Mouse (Mus musculus): ENCODE data around the gene Mex3b. TPM values are rescaled to one million over a fixed set of nuclear protein-coding genes. Genes with fewer than 3 reads are reported as not detected.

Mex3b gene
- polyA plus RNA-seq, 1 experiment from 2014 or later: 35.0 TPM

GRCm38 (mm10) chr7:82880700-82881099 lies 13.6 kb downstream of the Mex3b start:
- Histone ChIP-seq H3K9ac (no peak overlapping the region), H3K4me1 (replicated peaks; ENCODE audit: control insufficient read depth, insufficient read depth, low read length) (no peaks in the 10 kb centered on the region), H3K9me3 (ENCODE audit: control insufficient read depth, low read length) (no peaks in the 10 kb centered on the region), H3K4me2 (replicated peaks) (no peak overlapping the region), H3K4me3 (replicated peaks; ENCODE audit: low read length) (no peak overlapping the region), H3K27ac (no peak overlapping the region), H3K36me3 (replicated peaks; ENCODE audit: control insufficient read depth, insufficient read depth) (no peaks in the 10 kb centered on the region), H3K27me3 (ENCODE audit: control insufficient read depth, insufficient read depth, low read length) (no peaks in the 10 kb centered on the region)
- ATAC-seq (ENCODE audit: low FRiP score) (no peak), DNase-seq (ENCODE audit: low spot score) (no peak)
- WGBS: 93% methylated on average over 5 of the region's 5 CpGs

- H3K4me1 ChIP-seq (replicated peaks; ENCODE audit: control insufficient read depth, insufficient read depth, low read length): no peaks in the 10 kb centered on the region
Observed at GRCm38 (mm10) chr7:82890317-82890850, 23.3 kb downstream of the Mex3b start.

GRCm38 (mm10) chr7:82890875-82891515 lies 23.9 kb downstream of the Mex3b start:
- 42% methylated on average over 1 of the region's 1 CpGs for WGBS

More at GRCm38 (mm10) chr7:82890317-82890850, 23.3 kb downstream of the Mex3b start:
- no peak for ATAC-seq (ENCODE audit: low FRiP score)
- no peaks in the 10 kb centered on the region for H3K27me3 ChIP-seq (ENCODE audit: control insufficient read depth, insufficient read depth, low read length)
- no peak overlapping the region for H3K27ac ChIP-seq
- no peak overlapping the region for H3K4me2 ChIP-seq (replicated peaks)
- H3K4me3 ChIP-seq (replicated peaks; ENCODE audit: low read length): no peak overlapping the region
- H3K9me3 ChIP-seq (ENCODE audit: control insufficient read depth, low read length): no peaks in the 10 kb centered on the region
- DNase-seq (ENCODE audit: low spot score): no peak
- no peaks in the 10 kb centered on the region for H3K36me3 ChIP-seq (replicated peaks; ENCODE audit: control insufficient read depth, insufficient read depth)
- 83% methylated on average over 6 of the region's 6 CpGs for WGBS
- H3K9ac ChIP-seq: no peak overlapping the region

GRCm38 (mm10) chr7:82894366-82894765 lies 27.2 kb downstream of the Mex3b start:
- no peaks in the 10 kb centered on the region; the same call in 1 of the 2 replicates for H3K4me1 ChIP-seq (replicated peaks; ENCODE audit: control insufficient read depth, insufficient read depth, low read length)
- DNase-seq (ENCODE audit: low spot score): no peak
- no peak overlapping the region for H3K9ac ChIP-seq
- H3K4me3 ChIP-seq (replicated peaks; ENCODE audit: low read length): no peak overlapping the region
- no peak overlapping the region for H3K27ac ChIP-seq
- no peaks in the 10 kb centered on the region for H3K36me3 ChIP-seq (replicated peaks; ENCODE audit: control insufficient read depth, insufficient read depth)
- H3K4me2 ChIP-seq (replicated peaks): no peak overlapping the region
- WGBS: 74% methylated on average over 1 of the region's 1 CpGs
- H3K9me3 ChIP-seq (ENCODE audit: control insufficient read depth, low read length): no peaks in the 10 kb centered on the region
- no peaks in the 10 kb centered on the region for H3K27me3 ChIP-seq (ENCODE audit: control insufficient read depth, insufficient read depth, low read length)
- ATAC-seq (ENCODE audit: low FRiP score): no peak

More at GRCm38 (mm10) chr7:82890875-82891515, 23.9 kb downstream of the Mex3b start:
- Histone ChIP-seq H3K4me2 (replicated peaks) (no peak overlapping the region), H3K4me3 (replicated peaks; ENCODE audit: low read length) (no peak overlapping the region), H3K27me3 (ENCODE audit: control insufficient read depth, insufficient read depth, low read length) (no peaks in the 10 kb centered on the region), H3K4me1 (replicated peaks; ENCODE audit: control insufficient read depth, insufficient read depth, low read length) (no peaks in the 10 kb centered on the region; the same call in 1 of the 2 replicates), H3K27ac (no peak overlapping the region), H3K36me3 (replicated peaks; ENCODE audit: control insufficient read depth, insufficient read depth) (no peaks in the 10 kb centered on the region), H3K9me3 (ENCODE audit: control insufficient read depth, low read length) (no peaks in the 10 kb centered on the region), H3K9ac (no peak overlapping the region)
- ATAC-seq (ENCODE audit: low FRiP score): no peak
- no peak for DNase-seq (ENCODE audit: low spot score)

- Histone ChIP-seq H3K27ac (no peak overlapping the region), H3K36me3 (replicated peaks; ENCODE audit: control insufficient read depth, insufficient read depth) (no peaks in the 10 kb centered on the region), H3K4me3 (replicated peaks; ENCODE audit: low read length) (no peak overlapping the region), H3K9ac (no peak overlapping the region), H3K9me3 (ENCODE audit: control insufficient read depth, low read length) (no peaks in the 10 kb centered on the region), H3K4me2 (replicated peaks) (no peak overlapping the region), H3K27me3 (ENCODE audit: control insufficient read depth, insufficient read depth, low read length) (no peaks in the 10 kb centered on the region), H3K4me1 (replicated peaks; ENCODE audit: control insufficient read depth, insufficient read depth, low read length) (no peaks in the 10 kb centered on the region; the same call in 1 of the 2 replicates)
- 51% methylated on average over 2 of the region's 2 CpGs for WGBS
- ATAC-seq (ENCODE audit: low FRiP score) (no peak), DNase-seq (ENCODE audit: low spot score) (no peak)
Observed at GRCm38 (mm10) chr7:82895606-82896005, 28.5 kb downstream of the Mex3b start.

- H3K27ac ChIP-seq: no peak overlapping the region
- H3K27me3 ChIP-seq (ENCODE audit: control insufficient read depth, insufficient read depth, low read length): no peaks in the 10 kb centered on the region
- DNase-seq (ENCODE audit: low spot score) (no peak), ATAC-seq (ENCODE audit: low FRiP score) (peak; percentile 59; the same call in 1 of the 2 replicates)
- H3K4me3 ChIP-seq (replicated peaks; ENCODE audit: low read length): no peak overlapping the region
- no peaks in the 10 kb centered on the region for H3K9me3 ChIP-seq (ENCODE audit: control insufficient read depth, low read length)
- H3K9ac ChIP-seq: no peak overlapping the region
- WGBS: 30% methylated on average over 3 of the region's 3 CpGs
- H3K36me3 ChIP-seq (replicated peaks; ENCODE audit: control insufficient read depth, insufficient read depth): no peaks in the 10 kb centered on the region
- no peaks in the 10 kb centered on the region; the same call in 1 of the 2 replicates for H3K4me1 ChIP-seq (replicated peaks; ENCODE audit: control insufficient read depth, insufficient read depth, low read length)
- H3K4me2 ChIP-seq (replicated peaks): no peak overlapping the region
Observed at GRCm38 (mm10) chr7:82896750-82897149, 29.6 kb downstream of the Mex3b start.

- 83% methylated on average over 8 of the region's 8 CpGs for WGBS
- no peak for DNase-seq (ENCODE audit: low spot score)
- Histone ChIP-seq H3K4me2 (replicated peaks) (no peak overlapping the region), H3K36me3 (replicated peaks; ENCODE audit: control insufficient read depth, insufficient read depth) (no peaks in the 10 kb centered on the region), H3K9me3 (ENCODE audit: control insufficient read depth, low read length) (no peaks in the 10 kb centered on the region), H3K4me1 (replicated peaks; ENCODE audit: control insufficient read depth, insufficient read depth, low read length) (no peaks in the 10 kb centered on the region; the same call in 1 of the 2 replicates), H3K9ac (no peak overlapping the region), H3K4me3 (replicated peaks; ENCODE audit: low read length) (no peak overlapping the region), H3K27ac (no peak overlapping the region), H3K27me3 (ENCODE audit: control insufficient read depth, insufficient read depth, low read length) (no peaks in the 10 kb centered on the region)
- no peak for ATAC-seq (ENCODE audit: low FRiP score)
Observed at GRCm38 (mm10) chr7:82899459-82900297, 32.5 kb downstream of the Mex3b start.

- Histone ChIP-seq H3K9me3 (ENCODE audit: control insufficient read depth, low read length) (no peaks in the 10 kb centered on the region), H3K27me3 (ENCODE audit: control insufficient read depth, insufficient read depth, low read length) (no peaks in the 10 kb centered on the region), H3K9ac (no peak overlapping the region), H3K4me3 (replicated peaks; ENCODE audit: low read length) (no peak overlapping the region), H3K36me3 (replicated peaks; ENCODE audit: control insufficient read depth, insufficient read depth) (no peaks in the 10 kb centered on the region), H3K4me1 (replicated peaks; ENCODE audit: control insufficient read depth, insufficient read depth, low read length) (no peaks in the 10 kb centered on the region), H3K4me2 (replicated peaks) (no peak overlapping the region), H3K27ac (no peak overlapping the region)
- 73% methylated on average over 3 of the region's 3 CpGs for WGBS
- no peak for DNase-seq (ENCODE audit: low spot score)
- no peak for ATAC-seq (ENCODE audit: low FRiP score)
Observed at GRCm38 (mm10) chr7:82903006-82903405, 35.9 kb downstream of the Mex3b start.

GRCm38 (mm10) chr7:82905527-82905926 lies 38.4 kb downstream of the Mex3b start:
- Histone ChIP-seq H3K36me3 (replicated peaks; ENCODE audit: control insufficient read depth, insufficient read depth) (no peaks in the 10 kb centered on the region), H3K27ac (no peak overlapping the region), H3K4me1 (replicated peaks; ENCODE audit: control insufficient read depth, insufficient read depth, low read length) (no peaks in the 10 kb centered on the region), H3K4me2 (replicated peaks) (no peak overlapping the region), H3K4me3 (replicated peaks; ENCODE audit: low read length) (no peak overlapping the region), H3K9me3 (ENCODE audit: control insufficient read depth, low read length) (no peaks in the 10 kb centered on the region), H3K9ac (no peak overlapping the region), H3K27me3 (ENCODE audit: control insufficient read depth, insufficient read depth, low read length) (no peaks in the 10 kb centered on the region)
- no peak for ATAC-seq (ENCODE audit: low FRiP score)
- no peak for DNase-seq (ENCODE audit: low spot score)
- WGBS: 89% methylated on average over 3 of the region's 3 CpGs
